Mouse (Mus musculus) myocyte (in vitro differentiated cells): Measurements from ENCODE around the gene Nlgn3. TPM values are rescaled to one million over a fixed set of nuclear protein-coding genes. Genes with fewer than 3 reads are reported as not detected.
A peak's percentile ranks its signal among the peaks of the same experiment; 100 is the strongest.

Experiments
- H3K27me3 ChIP-seq: one replicate; pipeline ENCODE4 v1.6.1; 2011; ENCODE audit not compliant: control insufficient read depth, insufficient read depth, insufficient read length
- H3K36me3 ChIP-seq: one replicate; pipeline ENCODE4 v1.6.1; 2011; ENCODE audit not compliant: control insufficient read depth, insufficient read depth
- H3K4me2 ChIP-seq: one replicate; pipeline ENCODE4 v1.6.1; 2011; ENCODE audit warnings: low read depth, control low read depth
- H3K4me3 ChIP-seq: one replicate; pipeline ENCODE4 v1.5.1; 2011; ENCODE audit warnings: mild to moderate bottlenecking, control low read depth, moderate library complexity
- H3K79me2 ChIP-seq: one replicate; pipeline ENCODE4 v1.6.1; 2011; ENCODE audit not compliant: control insufficient read depth, insufficient read depth
- H3ac ChIP-seq: one replicate; pipeline ENCODE4 v1.6.1; 2011; ENCODE audit not compliant: control insufficient read depth, insufficient read length
- CEBPB ChIP-seq: IDR thresholded peaks from 2 replicates; pipeline ENCODE4 v1.6.1; 2011; ENCODE audit warnings: mild to moderate bottlenecking, moderate library complexity; ENCODE audit not compliant: poor library complexity, insufficient read depth, severe bottlenecking
- E2F4 ChIP-seq: IDR thresholded peaks from one replicate; pipeline ENCODE4 v1.6.1; 2011; ENCODE audit warnings: mild to moderate bottlenecking, control low read depth, moderate library complexity; ENCODE audit not compliant: insufficient read depth
- MAX ChIP-seq: IDR thresholded peaks from one replicate; pipeline ENCODE4 v1.6.1; 2011; ENCODE audit warnings: low read depth, mild to moderate bottlenecking, control low read depth
- MYOD1 ChIP-seq, 3 experiments: IDR thresholded peaks; one replicate each; pipeline ENCODE4 v1.6.1; 2011; ENCODE audit warnings: control low read depth in 2 of 3, low read depth in 2 of 3, mild to moderate bottlenecking in 2 of 3, moderate library complexity in 1 of 3; ENCODE audit not compliant: insufficient read length in 2 of 3, control insufficient read depth in 1 of 3
- MYOG ChIP-seq, 3 experiments: IDR thresholded peaks; one replicate each; pipeline ENCODE4 v1.6.1; 2011; ENCODE audit warnings: control low read depth in 2 of 3, low read depth in 2 of 3, mild to moderate bottlenecking in 2 of 3; ENCODE audit not compliant: insufficient read length in 2 of 3, control insufficient read depth in 1 of 3, insufficient read depth in 1 of 3
- POLR2A ChIP-seq: IDR thresholded peaks from one replicate; pipeline ENCODE4 v1.6.1; 2011; ENCODE audit warnings: low read depth, mild to moderate bottlenecking, control low read depth, moderate library complexity; ENCODE audit not compliant: insufficient read length
- POLR2AphosphoS2 ChIP-seq: IDR thresholded peaks from one replicate; pipeline ENCODE4 v1.6.1; 2011; ENCODE audit warnings: low read depth, control low read depth; ENCODE audit not compliant: insufficient read length
- REST ChIP-seq: IDR thresholded peaks from one replicate; pipeline ENCODE4 v1.6.1; 2011; ENCODE audit warnings: mild to moderate bottlenecking, control low read depth, moderate library complexity; ENCODE audit not compliant: insufficient read depth, insufficient read length
- SRF ChIP-seq: IDR thresholded peaks from one replicate; pipeline ENCODE4 v1.6.1; 2011; ENCODE audit warnings: low read depth; ENCODE audit not compliant: control insufficient read depth, insufficient read length
- TCF12 ChIP-seq: IDR thresholded peaks from one replicate; pipeline ENCODE4 v1.6.1; 2011; ENCODE audit warnings: mild to moderate bottlenecking, control low read depth; ENCODE audit not compliant: poor library complexity, insufficient read depth, severe bottlenecking
- TCF3 ChIP-seq: IDR thresholded peaks from one replicate; pipeline ENCODE4 v1.6.1; 2011; ENCODE audit warnings: low read depth, control low read depth; ENCODE audit not compliant: insufficient read length
- USF1 ChIP-seq: IDR thresholded peaks from one replicate; pipeline ENCODE4 v1.6.1; 2011; ENCODE audit warnings: low read depth, mild to moderate bottlenecking, control low read depth, moderate library complexity
- polyA plus RNA-seq: library from polyadenylated mRNA; unstranded; fragments of >200 nt; fragmentation: generic; extraction: Trizol; gene quantifications from one replicate; pipeline ENCODE4 v1.2.1, GENCODE M21; 2012; ENCODE audit warnings: missing spikeins

The Nlgn3 gene
- polyA plus RNA-seq, 1 experiment, result not detected

- H3K79me2 ChIP-seq, result no peaks in the 10 kb centered on the region
- no peak within 1 kb of the TSS for H3ac ChIP-seq
- no peak within 1 kb of the TSS for H3K4me3 ChIP-seq
- H3K27me3 ChIP-seq, result no peaks in the 10 kb centered on the region
- no peaks in the 10 kb centered on the region for H3K36me3 ChIP-seq
- H3K4me2 ChIP-seq, result no peak within 1 kb of the TSS
- TF ChIP-seq CEBPB (no peak), POLR2A (no peak), TCF3 (no peak), USF1 (no peak)
These were observed 35.1 kb upstream of the Nlgn3 start, which contains the start of gene Gm614 for GRCm38 (mm10) chrX:101263892-101264291. Gene Gm614 (minus strand): TSS chrX:101263992.

- no peak overlapping the region for H3ac ChIP-seq
- no peaks in the 10 kb centered on the region for H3K79me2 ChIP-seq
- H3K27me3 ChIP-seq, result no peaks in the 10 kb centered on the region
- no peak overlapping the region for H3K4me3 ChIP-seq
- H3K36me3 ChIP-seq, result no peaks in the 10 kb centered on the region
- no peak overlapping the region for H3K4me2 ChIP-seq
- TF ChIP-seq SRF (no peak), POLR2A (no peak), CEBPB (no peak), E2F4 (no peak), USF1 (no peak), MYOG (IDR thresholded peaks at IDR 0.05; ENCODE audit: control insufficient read depth in 1 of 3, insufficient read depth in 1 of 3, insufficient read length in 2 of 3, low read depth in 2 of 3) (no peak), REST (no peak), POLR2AphosphoS2 (no peak), TCF3 (no peak), MYOD1 (IDR thresholded peaks at IDR 0.05; ENCODE audit: control insufficient read depth in 1 of 3, insufficient read length in 2 of 3, low read depth in 2 of 3) (no peak), TCF12 (no peak)
These were observed 32.3 kb upstream of the Nlgn3 start for GRCm38 (mm10) chrX:101266631-101267030.

GRCm38 (mm10) chrX:101268025-101268754 is 30.8 kb upstream of the Nlgn3 start, which contains the start of gene Il2rg:
Gene Il2rg (minus strand): TSS chrX:101268255.
- H3K36me3 ChIP-seq, result no peaks in the 10 kb centered on the region
- H3K4me2 ChIP-seq, result peak within 1 kb of the TSS; percentile 12
- no peak within 1 kb of the TSS for H3ac ChIP-seq
- H3K27me3 ChIP-seq, result no peaks in the 10 kb centered on the region
- no peaks in the 10 kb centered on the region for H3K79me2 ChIP-seq
- TF ChIP-seq POLR2A, result no peak
- TF ChIP-seq USF1, result no peak
- TF ChIP-seq REST, result no peak
- TF ChIP-seq MAX, result no peak
- no peak for TF ChIP-seq TCF12
- TF ChIP-seq MYOD1 (IDR thresholded peaks at IDR 0.05; ENCODE audit: control insufficient read depth in 1 of 3, insufficient read length in 2 of 3, low read depth in 2 of 3), result no peak
- TF ChIP-seq TCF3, result no peak
- no peak for TF ChIP-seq POLR2AphosphoS2
- TF ChIP-seq SRF, result no peak
- TF ChIP-seq MYOG (IDR thresholded peaks at IDR 0.05; ENCODE audit: control insufficient read depth in 1 of 3, insufficient read depth in 1 of 3, insufficient read length in 2 of 3, low read depth in 2 of 3), result no peak
- no peak for TF ChIP-seq CEBPB
- H3K4me3 ChIP-seq, result no peak within 1 kb of the TSS

DNA sequence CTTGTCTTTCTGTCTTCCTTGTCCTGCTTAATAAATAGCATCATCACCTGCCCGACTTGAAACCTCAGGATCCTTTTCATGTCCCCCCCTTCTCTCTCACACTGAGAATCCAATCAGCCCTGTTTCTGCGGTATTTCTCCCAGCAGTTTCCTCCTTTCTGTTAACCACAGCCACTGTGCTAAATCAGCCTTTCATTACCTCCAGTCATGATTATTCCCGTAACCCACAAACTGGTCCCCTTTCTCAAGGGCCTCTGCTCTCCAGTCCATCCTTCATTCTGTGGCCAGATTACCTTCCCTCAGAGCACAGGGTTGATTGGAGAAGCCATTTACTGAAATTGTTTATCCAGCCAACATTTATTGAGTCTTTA is 30.2 kb upstream of the Nlgn3 start, which contains the start of gene Gm20489:
Gene Gm20489, minus strand, starts transcription at position 269 of the 370 bp plus-strand sequence.
- peak within 1 kb of the TSS; percentile 12 for H3K4me2 ChIP-seq
- H3K79me2 ChIP-seq, result no peaks in the 10 kb centered on the region
- no peak within 1 kb of the TSS for H3K4me3 ChIP-seq
- H3K36me3 ChIP-seq, result no peaks in the 10 kb centered on the region
- no peaks in the 10 kb centered on the region for H3K27me3 ChIP-seq
- no peak for TF ChIP-seq REST
- no peak for TF ChIP-seq POLR2AphosphoS2
- TF ChIP-seq CEBPB, result no peak
- no peak for TF ChIP-seq USF1
- TF ChIP-seq TCF3, result no peak
- TF ChIP-seq E2F4, result no peak
- TF ChIP-seq SRF, result no peak
- TF ChIP-seq MYOD1 (IDR thresholded peaks at IDR 0.05; ENCODE audit: control insufficient read depth in 1 of 3, insufficient read length in 2 of 3, low read depth in 2 of 3), result no peak
- no peak for TF ChIP-seq POLR2A
- no peak for TF ChIP-seq TCF12
- no peak for TF ChIP-seq MAX
- no peak for TF ChIP-seq MYOG (IDR thresholded peaks at IDR 0.05; ENCODE audit: control insufficient read depth in 1 of 3, insufficient read depth in 1 of 3, insufficient read length in 2 of 3, low read depth in 2 of 3)
- H3ac ChIP-seq, result no peak within 1 kb of the TSS
